Mouse (Mus musculus): ENCODE data around the gene Cfap73.
A peak's percentile ranks its signal among the peaks of the same experiment; 100 is the strongest.

The Cfap73 gene

GRCm38 (mm10) chr5:120612822-120613604 is 21.0 kb downstream of the Cfap73 start:
- peak; percentile 100 for DNase-seq (ENCODE audit: low read depth, low spot score)

GRCm38 (mm10) chr5:120612442-120612821 is 21.6 kb downstream of the Cfap73 start, which contains the start of the genes Rita1 and Ddx54:
TSS of gene Rita1 (minus strand) at chr5:120612589.
TSS of gene Ddx54 (plus strand) at chr5:120612739.
- no peak for DNase-seq (ENCODE audit: low read depth, low spot score)

- DNase-seq (ENCODE audit: low read depth, low spot score), result no peak
Observed at GRCm38 (mm10) chr5:120611416-120611815, 22.6 kb downstream of the Cfap73 start.

GRCm38 (mm10) chr5:120610906-120611305 is 23.1 kb downstream of the Cfap73 start:
- DNase-seq (ENCODE audit: low read depth, low spot score), result no peak

GRCm38 (mm10) chr5:120609246-120609775 is 24.7 kb downstream of the Cfap73 start:
- no peak for DNase-seq (ENCODE audit: low read depth, low spot score)

GRCm38 (mm10) chr5:120607335-120607734 is 26.7 kb downstream of the Cfap73 start:
- no peak for DNase-seq (ENCODE audit: low read depth, low spot score)

- no peak for DNase-seq (ENCODE audit: low read depth, low spot score)
Observed at GRCm38 (mm10) chr5:120606590-120607200, 27.3 kb downstream of the Cfap73 start.

GRCm38 (mm10) chr5:120605688-120606087 is 28.3 kb downstream of the Cfap73 start:
- DNase-seq (ENCODE audit: low read depth, low spot score), result peak; percentile 91

GRCm38 (mm10) chr5:120605241-120605661 is 28.8 kb downstream of the Cfap73 start:
- no peak for DNase-seq (ENCODE audit: low read depth, low spot score)

GRCm38 (mm10) chr5:120604839-120605238 is 29.2 kb downstream of the Cfap73 start:
- DNase-seq (ENCODE audit: low read depth, low spot score), result peak; percentile 76

- no peak for DNase-seq (ENCODE audit: low read depth, low spot score)
Observed at GRCm38 (mm10) chr5:120603515-120603914, 30.5 kb downstream of the Cfap73 start.

GRCm38 (mm10) chr5:120602210-120602609 is 31.8 kb downstream of the Cfap73 start:
- no peak for DNase-seq (ENCODE audit: low read depth, low spot score)

GRCm38 (mm10) chr5:120600946-120601668 is 32.9 kb downstream of the Cfap73 start:
- no peak for DNase-seq (ENCODE audit: low read depth, low spot score)

GRCm38 (mm10) chr5:120599625-120600024 is 34.4 kb downstream of the Cfap73 start:
- DNase-seq (ENCODE audit: low read depth, low spot score), result no peak

- DNase-seq (ENCODE audit: low read depth, low spot score), result no peak
Observed at GRCm38 (mm10) chr5:120594485-120594884, 39.5 kb downstream of the Cfap73 start.

GRCm38 (mm10) chr5:120592141-120592540 is 41.9 kb downstream of the Cfap73 start:
- no peak for DNase-seq (ENCODE audit: low read depth, low spot score)

GRCm38 (mm10) chr5:120590356-120591010 is 43.6 kb downstream of the Cfap73 start:
- DNase-seq (ENCODE audit: low read depth, low spot score), result no peak

- DNase-seq (ENCODE audit: low read depth, low spot score), result peak; percentile 99
Observed at GRCm38 (mm10) chr5:120588569-120589094, 45.4 kb downstream of the Cfap73 start, which contains the start of the genes Tpcn1 and Iqcd. TSS of gene Tpcn1 (minus strand) at chr5:120588673. TSS of gene Iqcd (plus strand) at chr5:120589016.

GRCm38 (mm10) chr5:120587940-120588568 is 46.0 kb downstream of the Cfap73 start:
- DNase-seq (ENCODE audit: low read depth, low spot score), result no peak

- peak; percentile 57 for DNase-seq (ENCODE audit: low read depth, low spot score)
Observed at GRCm38 (mm10) chr5:120587616-120587926, 46.5 kb downstream of the Cfap73 start.

Measured in c-Kit-negative CD71-positive TER-119-positive erythroid progenitor cells, embryonic 14.5 days (primary cell).